Mouse (Mus musculus): ENCODE results near the gene Gm32742.

Gene Gm32742

DNA sequence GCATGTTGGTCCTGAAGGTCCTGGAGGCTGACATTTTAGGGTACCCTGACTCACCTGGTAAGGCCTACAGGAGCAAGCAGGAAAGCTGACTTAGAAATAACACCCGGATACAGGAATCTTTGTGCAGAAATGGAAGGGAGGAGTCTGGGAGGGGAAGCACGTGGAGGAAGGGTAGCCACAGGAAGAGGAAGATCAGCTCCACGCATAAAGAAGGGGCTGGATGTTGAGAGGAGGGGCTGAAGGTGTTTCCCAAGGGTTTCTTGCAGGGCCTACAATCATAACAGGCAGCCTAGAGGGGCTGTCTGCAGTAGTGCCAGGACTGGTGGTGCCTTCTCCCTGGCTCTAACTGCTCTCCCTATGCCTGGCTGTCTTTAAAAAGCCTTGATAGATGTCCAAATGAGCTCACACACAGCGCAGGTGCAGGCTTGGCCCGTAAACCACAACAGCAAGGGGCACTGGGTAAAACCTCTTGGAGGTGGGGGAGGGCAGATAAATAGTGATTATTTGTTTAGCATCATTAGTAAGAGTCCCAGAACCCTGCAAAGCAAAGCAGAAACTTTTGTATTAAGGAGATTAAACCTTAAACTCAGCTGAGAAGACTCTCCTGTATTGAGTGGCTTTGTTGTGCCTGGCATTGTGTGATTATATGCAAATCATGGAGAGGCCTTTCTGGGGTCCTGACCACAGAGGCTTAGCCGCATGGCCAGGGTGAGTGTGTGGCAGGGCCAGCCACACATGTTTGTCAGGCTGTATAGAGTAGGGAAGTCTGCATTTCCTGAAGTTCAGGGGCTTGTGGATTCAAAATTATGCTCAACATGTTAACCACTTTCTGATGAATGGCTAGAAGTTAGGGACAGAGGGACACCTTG, at the start of gene Gm32742:
Gene Gm32742 (minus strand): TSS at position 206 of the 869 bp plus-strand sequence.
- DNase-seq (ENCODE audit: extremely low spot score) = no peak

DNA sequence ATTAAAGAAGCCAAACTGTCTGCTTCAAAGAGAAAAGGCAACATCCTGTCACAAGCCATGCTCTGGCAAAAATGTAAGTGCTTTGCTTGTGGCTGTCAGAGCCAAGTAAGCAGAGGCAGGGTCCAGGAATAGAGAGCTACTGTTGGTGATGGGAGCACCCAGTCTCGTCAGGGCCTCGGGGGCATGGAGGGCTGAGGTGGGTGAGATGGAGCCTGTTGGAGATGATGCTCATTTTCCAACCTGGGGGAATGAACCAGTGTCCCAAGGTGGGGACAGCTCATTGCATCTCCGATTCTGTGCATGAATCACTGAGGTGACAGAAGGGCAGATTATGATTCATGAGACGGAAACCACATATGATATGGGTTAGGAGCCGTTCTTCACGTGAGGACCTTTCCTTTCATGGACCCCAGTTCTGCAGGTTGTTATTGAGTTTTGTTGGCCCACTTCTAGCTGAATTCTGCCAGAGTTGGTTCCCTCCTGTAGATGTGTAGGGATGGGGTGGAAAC, 48.5 kb upstream of the Gm32742 start:
- no peak for DNase-seq (ENCODE audit: extremely low spot score)

DNA sequence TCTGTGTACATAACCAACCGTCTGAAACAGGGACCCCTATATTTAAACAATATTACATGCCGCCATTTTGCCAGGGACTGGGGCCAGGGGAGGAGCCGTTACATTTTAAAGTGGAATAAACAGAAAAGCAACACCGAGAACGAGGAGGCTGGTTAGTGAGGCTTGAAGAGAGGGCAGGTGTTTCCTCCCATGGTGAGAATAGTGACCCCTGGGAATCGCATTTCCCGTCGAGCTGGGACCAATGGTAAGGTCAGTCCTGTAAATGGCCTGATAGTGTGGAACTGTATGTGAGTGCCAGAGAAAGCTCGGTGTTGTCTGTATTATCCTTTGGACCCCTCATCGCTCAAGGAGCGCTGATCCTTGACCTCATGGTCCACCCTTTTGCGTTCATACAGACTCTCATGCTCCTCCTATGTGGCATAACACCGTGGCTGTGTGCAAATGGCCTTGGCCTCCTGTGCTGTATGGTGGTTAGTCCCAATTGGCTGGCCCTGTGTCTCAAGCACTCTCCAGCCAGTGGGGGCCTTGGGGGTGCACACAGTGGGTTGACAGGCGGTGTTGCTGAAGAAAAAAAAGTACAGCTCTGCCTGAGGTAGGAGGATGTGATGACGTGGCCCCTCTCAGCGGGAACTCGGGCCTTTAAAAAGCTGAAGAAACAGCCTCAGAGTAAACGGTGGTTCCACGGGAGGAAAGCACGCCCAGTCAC, 47.9 kb upstream of the Gm32742 start, which contains the start of gene Pou2af1:
Gene Pou2af1 (plus strand): TSS at position 686 of the 706 bp plus-strand sequence.
- no peak for DNase-seq (ENCODE audit: extremely low spot score)

DNA sequence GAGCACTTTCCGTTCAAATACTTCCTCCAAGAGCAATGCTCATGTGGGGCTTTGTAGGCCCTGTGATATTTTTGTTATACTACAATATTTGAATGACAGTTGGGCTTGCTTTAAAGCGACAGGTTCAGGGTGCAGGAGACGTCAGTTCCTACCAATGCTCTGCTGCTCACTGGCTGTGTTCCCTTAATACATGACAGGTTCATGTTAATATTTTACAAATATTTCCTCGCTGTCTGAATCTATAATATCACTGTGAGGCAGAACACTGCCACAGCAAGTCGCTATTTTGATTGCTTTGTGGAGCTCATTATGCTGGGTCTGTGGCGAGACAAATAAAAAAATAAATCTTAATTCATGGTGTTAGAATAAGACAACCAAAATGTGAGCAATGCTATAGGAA, 45.9 kb upstream of the Gm32742 start:
- DNase-seq (ENCODE audit: extremely low spot score) = no peak

DNA sequence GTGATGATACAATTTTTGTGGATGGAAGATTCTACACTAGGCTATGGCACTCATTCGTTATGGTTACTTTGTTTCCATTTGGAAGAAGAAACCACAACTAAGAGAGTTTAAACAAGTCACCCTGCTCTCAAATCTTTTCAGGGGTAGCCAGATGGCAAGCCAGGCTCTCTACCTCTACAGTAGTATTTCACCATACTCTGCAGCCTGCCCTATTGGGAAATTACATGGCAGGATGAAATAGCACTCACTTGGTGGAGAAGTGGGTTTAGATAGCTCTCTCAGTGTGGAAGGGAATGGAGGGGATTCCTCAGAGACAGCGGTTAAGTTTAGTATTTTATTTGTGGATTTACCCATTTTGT, 43.6 kb upstream of the Gm32742 start:
- DNase-seq (ENCODE audit: extremely low spot score) = no peak

DNA sequence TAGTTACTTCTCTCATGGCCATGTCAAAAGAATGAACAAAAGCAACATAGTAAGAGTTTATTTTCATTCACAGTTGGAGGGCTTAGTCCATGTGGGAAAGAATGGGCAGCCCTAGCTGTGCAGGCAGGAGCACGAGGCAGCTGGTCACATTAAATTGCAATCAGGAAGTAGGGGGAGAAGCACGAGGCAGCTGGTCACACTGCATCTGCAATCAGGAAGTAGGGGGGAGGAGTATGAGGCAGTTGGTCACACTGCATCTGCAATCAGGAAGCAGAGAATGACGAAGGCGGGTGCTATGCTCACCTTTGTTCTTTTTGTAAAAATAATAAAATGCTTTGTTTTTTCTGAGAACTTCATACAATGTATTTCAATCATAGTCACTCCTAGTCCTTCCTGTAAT, 29.5 kb upstream of the Gm32742 start:
- no peak for DNase-seq (ENCODE audit: extremely low spot score)

DNA sequence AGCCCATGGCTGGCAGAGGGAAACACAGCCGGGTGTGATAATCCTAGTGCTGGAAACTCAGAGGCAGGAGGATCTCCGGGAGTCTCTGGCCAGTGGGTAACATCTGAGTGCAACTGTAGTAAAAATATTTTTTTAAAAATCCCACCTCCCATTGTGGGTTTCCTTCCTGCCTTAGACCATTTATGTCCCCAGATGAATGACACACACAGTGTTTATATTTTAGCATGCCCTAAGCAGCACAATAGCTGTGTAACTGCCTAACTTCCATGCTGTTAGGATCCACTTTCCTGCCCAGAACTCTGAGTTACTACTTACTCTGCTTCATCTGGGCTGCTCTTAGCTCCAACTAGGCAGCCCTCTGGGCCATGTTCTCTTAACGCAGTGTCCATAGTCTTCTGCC, 25.3 kb upstream of the Gm32742 start:
- DNase-seq (ENCODE audit: extremely low spot score) = no peak

DNA sequence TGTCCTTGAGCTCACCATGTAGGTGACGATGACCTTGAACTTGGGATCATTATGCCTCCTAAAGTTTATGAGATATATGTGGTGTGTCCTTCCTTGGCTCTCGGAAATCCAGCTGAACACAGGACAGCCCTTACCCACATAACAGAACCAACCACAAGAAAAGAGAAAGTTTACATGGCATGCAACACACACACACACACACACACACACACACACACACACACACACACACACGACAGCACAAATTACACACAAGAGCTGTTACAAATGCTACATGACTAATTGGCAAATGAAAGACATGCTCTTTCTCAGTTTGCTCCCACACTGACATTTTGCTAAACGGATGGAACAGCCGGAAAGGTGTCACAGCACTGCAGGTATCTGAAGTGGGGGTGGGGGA, 20.6 kb upstream of the Gm32742 start:
- no peak for DNase-seq (ENCODE audit: extremely low spot score)

DNA sequence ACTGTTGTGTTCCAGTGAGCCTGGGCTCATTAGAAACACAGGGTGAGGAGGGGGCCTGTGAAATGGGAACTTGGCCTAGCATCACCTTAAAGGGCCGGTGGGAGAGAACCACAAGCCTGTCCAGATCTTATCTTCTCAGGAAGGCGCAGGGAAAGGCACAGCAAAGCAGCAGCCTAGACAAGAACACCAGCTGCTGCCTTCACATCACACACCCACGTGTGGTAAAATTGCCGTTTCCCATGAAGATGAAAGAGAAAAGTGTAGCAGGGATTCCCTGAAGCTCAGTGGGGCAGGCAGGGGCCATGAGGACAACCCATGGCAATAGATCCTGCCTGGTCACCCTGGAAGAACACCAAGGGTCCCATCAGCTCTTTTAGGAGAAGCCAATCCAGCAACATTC, 20.1 kb upstream of the Gm32742 start:
- DNase-seq (ENCODE audit: extremely low spot score) = no peak

DNA sequence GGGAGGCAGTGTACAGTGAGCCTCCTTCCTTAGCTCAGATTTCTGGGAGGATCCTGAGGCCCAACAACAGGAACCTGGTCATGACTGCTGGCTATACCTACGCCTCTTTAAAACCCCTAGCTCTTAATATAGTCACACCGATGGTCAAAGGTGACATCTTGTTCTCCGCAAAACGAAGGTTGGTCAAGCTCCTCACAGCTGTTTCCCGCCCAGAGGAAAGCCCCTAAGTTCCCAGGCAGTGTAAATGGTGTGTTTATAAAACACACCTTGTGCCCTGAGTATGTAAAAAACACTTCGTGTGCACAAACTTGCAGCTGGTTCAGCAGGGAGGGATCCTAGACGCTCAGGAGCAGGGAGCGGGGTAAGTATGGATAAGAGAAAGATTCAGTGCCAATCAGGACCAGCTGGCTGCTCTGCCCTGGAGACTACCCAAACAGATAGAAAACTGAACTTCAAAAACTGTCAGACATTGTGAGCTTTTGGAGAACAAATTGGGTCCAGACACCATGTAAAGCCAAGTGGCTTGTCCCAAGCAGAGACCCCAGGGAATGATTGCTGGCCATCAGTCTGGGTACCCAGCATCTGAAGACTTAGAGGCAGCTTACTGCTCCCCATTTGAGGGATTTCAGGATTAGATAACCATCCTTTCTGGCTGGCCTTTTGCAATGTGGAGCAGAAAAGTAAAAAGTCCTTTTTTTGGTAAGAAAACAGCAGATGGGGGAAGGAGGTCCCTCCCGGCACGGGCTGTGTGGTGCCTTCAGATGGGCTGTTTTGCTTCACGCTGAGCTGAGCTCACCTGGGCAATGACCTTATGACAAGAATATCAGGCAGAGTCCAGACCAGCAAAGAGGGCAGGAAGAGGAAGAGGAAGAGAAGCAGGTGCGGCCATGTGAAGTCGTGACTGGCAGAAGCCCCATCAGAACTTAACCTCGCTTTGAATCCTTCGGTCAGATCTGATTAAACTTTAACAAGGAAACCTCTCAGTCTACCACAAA, 17.7 kb upstream of the Gm32742 start:
- no peak for DNase-seq (ENCODE audit: extremely low spot score)

DNA sequence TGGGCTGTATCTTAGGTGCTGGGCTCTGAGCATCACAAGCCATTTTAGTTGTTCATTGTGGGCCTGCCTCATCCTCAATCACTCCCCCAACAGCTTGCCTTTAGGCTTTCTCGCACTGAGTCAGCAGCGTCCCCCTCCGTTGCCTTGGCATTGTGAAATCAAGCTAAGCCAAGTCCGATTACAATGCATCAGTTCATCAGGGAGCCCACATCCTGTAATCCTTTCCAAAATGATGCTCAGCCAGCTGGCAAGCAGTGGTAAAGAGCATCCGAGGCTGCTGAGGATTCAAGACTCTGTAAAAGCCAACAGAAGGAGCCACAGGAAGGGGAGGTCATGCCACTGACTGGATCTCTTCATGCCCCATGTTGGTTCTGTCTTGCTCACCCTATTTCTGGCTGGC, 15.3 kb upstream of the Gm32742 start:
- DNase-seq (ENCODE audit: extremely low spot score) = no peak

DNA sequence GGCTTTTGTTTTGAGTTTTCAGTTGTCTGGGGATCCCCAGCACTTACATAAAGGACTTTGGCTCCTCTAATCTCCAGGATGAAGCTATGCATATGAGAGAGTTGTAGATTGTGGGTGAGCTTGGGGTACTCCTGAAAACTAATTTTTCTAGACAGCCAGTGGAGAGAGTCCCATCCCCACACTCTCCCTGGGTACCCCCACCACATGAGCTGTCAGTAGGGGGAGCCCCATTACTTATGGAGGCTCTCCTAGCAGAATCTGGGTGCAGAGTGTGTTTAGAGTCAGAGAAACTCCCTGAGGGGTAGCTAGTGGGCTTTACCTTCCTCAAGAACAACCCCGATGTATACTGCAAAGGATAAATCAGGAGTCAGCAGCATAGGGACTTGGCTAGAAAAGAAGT, 13.0 kb upstream of the Gm32742 start:
- DNase-seq (ENCODE audit: extremely low spot score) = no peak

DNA sequence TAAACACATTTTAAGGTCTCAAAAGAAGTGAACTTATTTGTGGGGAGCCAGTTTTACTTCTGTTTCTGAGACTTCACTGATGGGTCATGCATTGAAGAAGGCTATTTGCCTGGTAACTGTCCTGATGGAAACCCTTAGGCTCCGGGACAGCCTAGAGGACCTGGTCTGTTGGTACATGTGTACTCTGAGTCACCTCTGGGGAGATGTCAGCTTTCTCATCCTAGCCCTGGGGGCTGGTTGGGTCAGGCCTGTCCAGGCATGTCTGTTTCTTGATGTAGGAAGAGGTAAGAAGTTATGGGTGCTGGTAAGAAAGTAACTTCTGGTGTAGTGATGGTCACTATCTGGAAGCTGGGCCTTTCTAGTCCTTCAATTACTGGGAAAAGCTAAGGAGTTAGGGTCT, 10.4 kb upstream of the Gm32742 start:
- no peak for DNase-seq (ENCODE audit: extremely low spot score)

DNA sequence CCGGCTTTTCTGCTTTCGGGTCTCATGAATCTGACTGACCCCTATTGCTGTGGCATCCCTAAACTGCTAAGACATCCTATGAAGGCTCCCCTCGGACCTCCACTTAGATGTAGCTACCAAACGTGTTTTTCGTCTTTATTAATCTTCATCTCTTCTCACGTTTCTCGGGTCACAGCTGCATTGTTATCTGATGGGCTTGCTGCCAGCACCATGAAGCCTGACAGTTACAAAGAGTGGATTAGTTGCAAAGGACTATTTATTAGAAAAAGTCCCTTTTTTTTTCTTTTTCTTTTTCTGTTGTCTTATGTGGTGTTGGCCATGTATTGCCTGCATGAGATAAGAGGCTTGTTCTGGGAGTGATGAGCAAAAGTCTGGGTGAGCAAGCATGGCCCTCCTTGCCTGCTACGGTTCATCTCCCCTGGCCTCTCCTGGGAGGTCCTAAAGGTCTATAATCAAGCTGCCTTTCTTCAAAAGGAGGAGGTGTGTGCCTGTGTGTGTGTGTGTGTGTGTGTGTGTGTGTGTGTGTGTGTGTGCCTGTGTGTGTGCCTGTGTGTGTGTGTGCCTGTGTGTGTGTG, 9.7 kb upstream of the Gm32742 start:
- DNase-seq (ENCODE audit: extremely low spot score) = no peak

DNA sequence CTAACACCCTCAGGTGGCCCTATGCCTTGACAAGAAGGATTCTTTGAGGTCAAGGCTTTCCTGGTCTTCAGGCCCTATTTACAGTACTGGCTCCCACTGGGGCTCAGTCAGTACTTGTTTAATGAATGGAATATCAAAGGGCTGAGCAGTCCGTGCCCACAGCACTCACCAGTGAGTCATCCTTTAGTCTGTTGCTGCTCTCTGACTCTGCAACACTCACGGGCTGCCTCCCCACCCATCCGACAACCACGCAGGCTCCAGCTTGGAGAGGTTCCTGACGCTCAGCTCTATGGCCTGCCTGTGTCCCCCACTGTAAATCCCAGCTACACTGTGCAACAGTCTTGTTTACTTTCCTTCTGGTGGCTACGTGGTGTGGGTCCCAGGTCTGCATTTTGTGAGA, 5.0 kb upstream of the Gm32742 start:
- DNase-seq (ENCODE audit: extremely low spot score) = no peak

DNA sequence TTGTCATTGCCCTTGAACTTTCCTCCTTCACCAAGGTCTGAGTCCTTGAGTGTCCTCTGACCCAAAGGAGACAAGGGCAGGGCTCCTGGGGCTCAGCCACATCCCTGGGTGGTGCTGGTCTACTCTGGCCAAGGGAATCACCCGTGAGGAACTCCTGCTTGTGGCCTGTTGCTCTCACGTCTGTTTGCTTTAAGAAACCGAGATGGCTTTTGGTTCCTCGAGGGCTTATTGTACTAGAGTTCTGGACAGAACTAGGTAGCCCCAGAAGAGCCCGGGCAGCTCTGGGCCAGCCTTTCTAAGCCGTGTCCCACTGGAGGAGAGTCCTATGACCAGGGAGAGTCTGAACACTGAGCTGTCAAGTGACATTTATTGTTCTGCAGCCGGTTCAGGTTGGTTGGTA, 3.8 kb upstream of the Gm32742 start:
- DNase-seq (ENCODE audit: extremely low spot score) = no peak

DNA sequence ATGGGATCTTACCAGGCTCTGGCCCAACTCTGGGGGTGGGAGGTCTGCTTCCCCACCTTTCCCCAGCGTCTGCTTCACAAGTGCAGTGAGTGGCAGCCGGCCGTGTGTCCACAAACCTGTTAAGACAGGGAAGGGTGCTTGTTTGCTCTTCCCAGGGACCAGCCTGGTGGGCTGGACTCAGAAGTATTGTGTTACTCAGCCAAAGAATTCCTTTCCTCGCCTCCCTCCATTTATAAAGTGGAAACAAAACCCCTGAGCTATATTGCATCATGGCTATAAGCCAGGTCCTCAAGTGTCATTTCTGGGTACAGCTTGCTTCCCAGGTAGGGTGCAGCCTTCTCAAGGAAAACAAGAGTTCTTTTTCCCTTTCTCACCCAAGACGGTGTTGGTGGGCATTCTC, 3.4 kb upstream of the Gm32742 start:
- no peak for DNase-seq (ENCODE audit: extremely low spot score)

DNA sequence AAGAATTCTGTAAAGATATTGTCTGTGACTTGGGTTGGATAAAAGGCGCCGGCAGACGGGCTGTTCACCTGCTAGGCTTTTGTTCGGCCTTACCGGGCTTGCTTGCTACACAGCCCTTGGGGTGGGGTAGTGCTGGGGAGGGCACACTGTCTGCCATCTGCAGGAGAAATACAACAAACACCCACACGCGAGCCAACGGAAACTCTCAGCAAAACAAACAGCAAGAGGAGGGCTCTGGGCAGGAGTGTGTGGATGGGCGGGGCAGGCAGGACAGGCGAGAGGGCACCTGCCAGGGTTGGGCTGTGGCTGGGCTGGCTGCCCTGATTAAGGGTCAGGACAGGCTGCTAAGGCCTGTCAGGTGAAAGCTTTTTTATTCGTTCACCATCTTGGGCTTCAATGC, 2.6 kb upstream of the Gm32742 start:
- DNase-seq (ENCODE audit: extremely low spot score) = no peak

DNA sequence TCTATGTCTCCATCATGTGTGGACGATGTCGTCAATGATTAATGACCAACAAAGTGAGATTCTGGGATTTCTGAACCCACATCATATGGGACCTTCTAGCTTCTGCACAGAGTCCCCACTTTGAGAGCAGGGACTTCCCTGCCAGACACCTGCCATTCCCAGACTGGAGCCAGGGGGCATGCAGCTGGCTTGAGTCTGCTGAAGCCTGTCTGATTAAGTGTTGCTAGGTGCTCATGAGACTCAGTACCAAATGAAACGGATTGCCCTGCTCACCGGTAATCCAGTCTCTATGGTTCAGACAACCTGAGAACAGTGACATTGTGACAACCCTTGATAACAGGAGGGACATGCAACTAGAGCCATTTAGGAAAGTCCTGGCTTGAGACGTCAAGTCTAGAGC, 1.3 kb downstream of the Gm32742 start:
- no peak for DNase-seq (ENCODE audit: extremely low spot score)

DNA sequence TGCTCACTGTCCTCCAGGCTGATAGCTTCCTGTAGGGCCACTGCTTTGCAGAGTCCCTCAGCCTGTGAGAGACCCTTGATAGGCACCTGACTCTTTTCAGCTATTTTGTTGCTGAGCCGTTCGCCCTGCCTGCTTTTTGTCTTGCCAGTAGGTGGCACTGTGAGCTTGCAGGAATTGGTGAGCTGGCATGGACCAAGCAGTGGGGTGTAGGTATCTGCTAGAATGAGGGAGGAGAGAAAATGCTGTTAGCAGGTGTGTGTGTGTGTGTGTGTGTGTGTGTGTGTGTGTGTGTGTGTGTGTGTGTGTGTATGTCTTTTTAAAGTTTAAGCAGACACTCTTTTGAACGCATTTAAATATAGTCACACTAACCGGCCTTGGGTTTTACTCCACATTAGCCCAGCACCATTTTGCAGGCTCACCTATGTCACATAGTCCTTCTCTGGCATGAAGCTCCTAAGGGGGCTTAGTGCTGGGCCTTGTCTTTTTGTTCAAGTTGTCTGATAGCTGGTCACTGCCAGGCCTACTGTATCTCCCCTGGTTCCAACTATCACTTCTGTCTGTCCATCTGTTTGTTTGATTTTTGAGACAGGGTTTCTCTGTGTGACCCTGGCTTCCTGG, 3.4 kb downstream of the Gm32742 start:
- peak; percentile 73 for DNase-seq (ENCODE audit: extremely low spot score)
